Mouse (Mus musculus): ENCODE measurements around the gene Adh5.

Adh5 gene

GRCm38 (mm10) chr3:138499854-138500740, 57.2 kb downstream of the Adh5 start:
- in situ Hi-C loops (cut with MboI, MseI) = loop anchor here (10.0 kb wide), 1 partner anchor 1835 kb away; no protein-coding TSS in a partner anchor

GRCm38 (mm10) chr3:138503754-138504153, 60.9 kb downstream of the Adh5 start:
- in situ Hi-C loops (cut with MboI, MseI) = no loop called here
